Mouse (Mus musculus) limb, embryonic 13.5 days (tissue): ENCODE data around the gene Itpka. TPM values are rescaled to one million over a fixed set of nuclear protein-coding genes. Genes with fewer than 3 reads are reported as not detected.

Experiments used
- ATAC-seq: fragments of 200-750 bp; cut with Nextera tagmentation; 2 replicates; pipeline ENCODE4 v1.8.0; 2017; ENCODE audit warnings: low read depth, moderate number of reproducible peaks, moderate TSS enrichment; ENCODE audit not compliant: low FRiP score
- H3K27ac ChIP-seq: fragments of 300-500 bp; sonication (generic); 2 replicates; pipeline ENCODE4 v1.5.1; 2015; ENCODE audit warnings: inconsistent platforms, mild to moderate bottlenecking, moderate library complexity
- H3K27me3 ChIP-seq: fragments of 300-500 bp; sonication (generic); 2 replicates; pipeline ENCODE4 v1.6.1; 2015; ENCODE audit warnings: mild to moderate bottlenecking, inconsistent platforms
- H3K36me3 ChIP-seq: fragments of 300-500 bp; sonication (generic); 2 replicates; pipeline ENCODE4 v1.6.1; 2015; ENCODE audit warnings: inconsistent platforms, mild to moderate bottlenecking, moderate library complexity
- H3K4me1 ChIP-seq: fragments of 300-500 bp; sonication (generic); 2 replicates; pipeline ENCODE4 v1.6.1; 2015; ENCODE audit warnings: inconsistent platforms
- H3K4me2 ChIP-seq: fragments of 300-500 bp; sonication (generic); replicated peaks from 2 replicates; pipeline ENCODE4 v1.6.1; 2015; ENCODE audit warnings: inconsistent platforms, mild to moderate bottlenecking, moderate library complexity
- H3K4me3 ChIP-seq: fragments of 300-500 bp; sonication (generic); 2 replicates; pipeline ENCODE4 v1.5.1; 2015; ENCODE audit warnings: moderate library complexity, mild to moderate bottlenecking, inconsistent platforms
- H3K9ac ChIP-seq: fragments of 300-500 bp; sonication (generic); 2 replicates; pipeline ENCODE4 v1.6.1; 2015; ENCODE audit warnings: mild to moderate bottlenecking, inconsistent platforms
- H3K9me3 ChIP-seq: fragments of 300-500 bp; sonication (generic); 2 replicates; pipeline ENCODE4 v1.6.1; 2016; ENCODE audit warnings: inconsistent platforms
- WGBS: fragments of 180-500 bp; shearing (Covaris S2); methylation state at CpG from one replicate; pipeline ENCODE4 v1.1.7; 2015; 5-methylcytosine and 5-hydroxymethylcytosine counted together
- polyA plus RNA-seq: library from polyadenylated mRNA; unstranded; fragments of >200 nt; fragmentation: Nextera tagmentation; extraction: Ambion mirVana; gene quantifications from 2 replicates; pipeline ENCODE4 v1.2.1, GENCODE M21; 2015

Gene Itpka
- polyA plus RNA-seq, 1 experiment from 2014 or later = 0.59 TPM

GRCm38 (mm10) chr2:119799961-119800550 is 57.9 kb downstream of the Itpka start:
- peak overlapping the region; percentile 15; the same call in 1 of the 2 replicates for H3K27ac ChIP-seq
- H3K36me3 ChIP-seq = peaks cover 26% of the 10 kb centered on the region
- peak overlapping the region; percentile 87 for H3K4me2 ChIP-seq
- H3K9ac ChIP-seq = peak overlapping the region; percentile 92
- peaks cover 41% of the 10 kb centered on the region for H3K4me1 ChIP-seq
- ATAC-seq = peak; percentile 48
- H3K4me3 ChIP-seq = peak overlapping the region; percentile 85
- no peaks in the 10 kb centered on the region for H3K9me3 ChIP-seq
- H3K27me3 ChIP-seq = peaks cover 21% of the 10 kb centered on the region
- WGBS = 1% methylated on average over 26 of the region's 27 CpGs

Other genes with a start within 250 kb of the Itpka start
- gene Exd1, start 194.7 kb upstream of the Itpka start, polyA plus RNA-seq = 0.23 and 0.36 TPM in 2 replicates
- gene Chp1, start 194.6 kb upstream of the Itpka start, polyA plus RNA-seq = 63.0 and 64.3 TPM in 2 replicates
- gene Nusap1, start 124.0 kb upstream of the Itpka start, polyA plus RNA-seq = 70.1 and 73.8 TPM in 2 replicates
- 23.9 and 27.1 TPM in 2 replicates for gene Oip5, start 123.9 kb upstream of the Itpka start, polyA plus RNA-seq
- gene Ndufaf1, start 79.5 kb upstream of the Itpka start, polyA plus RNA-seq = 47.9 and 50.7 TPM in 2 replicates
- gene Rtf1, start 67.3 kb upstream of the Itpka start, polyA plus RNA-seq = 61.3 and 68.3 TPM in 2 replicates
- not detected in 2 replicates for gene Ltk, start 18.1 kb downstream of the Itpka start, polyA plus RNA-seq
- gene Rpap1, start 45.2 kb downstream of the Itpka start, polyA plus RNA-seq = 28.5 and 30.2 TPM in 2 replicates
- 29.6 and 32.3 TPM in 2 replicates for gene Tyro3, start 55.4 kb downstream of the Itpka start, polyA plus RNA-seq
- gene Mga, start 154.9 kb downstream of the Itpka start, polyA plus RNA-seq = 36.3 and 37.3 TPM in 2 replicates
- 3.8 and 3.9 TPM in 2 replicates for gene Mapkbp1, start 230.4 kb downstream of the Itpka start, polyA plus RNA-seq